ENCODE assay signal across 14 mouse cellular contexts in genomic region chrX:135959536-135959935, GRCm38 (mm10). TPM values are rescaled to one million over a fixed set of nuclear protein-coding genes. Genes with fewer than 3 reads are reported as not detected.
"Had no signal": no experiment of that assay in that cellular context is flagged by ENCODE, and none has a peak within 500 bp of the region (broad histone marks: within the 10 kb centered on the region; RNA-seq: fewer than 3 reads in every experiment).

No protein-coding gene starts in this region.

- H3K4me1 ChIP-seq: limb, embryonic 15.5 days; liver, embryonic 13.5 days had no signal

- H3K27ac ChIP-seq: limb, embryonic 15.5 days; liver, embryonic 13.5 days; lung, embryonic 15.5 days; midbrain, embryonic 10.5 days; neural tube, embryonic 15.5 days had no signal

- H3K4me3 ChIP-seq: limb, embryonic 15.5 days; liver, embryonic 13.5 days; lung, embryonic 15.5 days; midbrain, embryonic 10.5 days; myocyte; neural tube, embryonic 15.5 days had no signal

- H3K4me2 ChIP-seq: limb, embryonic 15.5 days; liver, embryonic 13.5 days; lung, embryonic 15.5 days; neural tube, embryonic 15.5 days had no signal

- H3K27me3 ChIP-seq: liver, embryonic 13.5 days; lung, embryonic 15.5 days; neural tube, embryonic 15.5 days had no signal

- H3K9me3 ChIP-seq: limb, embryonic 15.5 days; liver, embryonic 13.5 days; lung, embryonic 15.5 days; midbrain, embryonic 10.5 days; neural tube, embryonic 15.5 days had no signal

- H3K36me3 ChIP-seq: limb, embryonic 15.5 days; liver, embryonic 13.5 days; lung, embryonic 15.5 days; midbrain, embryonic 10.5 days; neural tube, embryonic 15.5 days had no signal

- H3K9ac ChIP-seq: limb, embryonic 15.5 days; liver, embryonic 13.5 days; lung, embryonic 15.5 days; neural tube, embryonic 15.5 days had no signal

- DNase-seq: kidney, postnatal 36 days; layer of hippocampus, adult 9-11 months; layer of hippocampus, postnatal 36 days; liver, embryonic 13.5 days; midbrain, embryonic 14.5 days; right cerebral cortex, adult 18-20 months; right cerebral cortex, postnatal 25 days; thymus, postnatal 36 days had no signal

RNA-seq across cellular contexts. Expression of gene Arxes2, which starts 34.1 kb away (rescaled TPM):
- total RNA-seq: megakaryocyte, adult 5-6 weeks had no signal
